Mouse (Mus musculus) kidney, adult 2 months (tissue): ENCODE results near the gene C330021F23Rik.

Source experiments
- CTCF ChIP-seq: fragments of 200-500 bp; conservative IDR thresholded peaks from 2 replicates; pipeline ENCODE4 v1.5.1; 2011; ENCODE audit warnings: low read depth, mild to moderate bottlenecking, control low read depth, low read length, moderate library complexity, mixed read lengths; ENCODE audit not compliant: insufficient read depth, insufficient read length
- POLR2A ChIP-seq: fragments of 200-500 bp; IDR thresholded peaks from one replicate; pipeline ENCODE4 v1.6.1; 2011; ENCODE audit warnings: low read depth, low read length, control low read depth

- no peak for TF ChIP-seq CTCF
- no peak for TF ChIP-seq POLR2A
Measured at GRCm38 (mm10) chr8:3598054-3598453, 30.3 kb downstream of the C330021F23Rik start.
